20 mouse cellular contexts compared by ENCODE assay signal in genomic region chr8:108583867-108584661, GRCm38 (mm10).
A peak's percentile ranks its signal among the peaks of the same experiment; 100 is the strongest.
DNase-seq lines count a peak whose midpoint lies in the region; ATAC-seq lines count a peak whose summit lies in the region.
"Had no signal": no experiment of that assay in that cellular context is flagged by ENCODE, and none has a peak within 500 bp of the region (broad histone marks: within the 10 kb centered on the region; RNA-seq: fewer than 3 reads in every experiment).

No protein-coding gene starts in this region.

- intact Hi-C loops in heart, postnatal 25 days (cut with DNase I): no loop called here

- no peaks in the 10 kb centered on the region for H3K36me3 ChIP-seq in heart, embryonic 16.5 days (ENCODE audit: control insufficient read depth, insufficient read depth)
- H3K36me3 ChIP-seq in limb, embryonic 12.5 days: no peaks in the 10 kb centered on the region
- H3K36me3 ChIP-seq: embryonic facial prominence, embryonic 13.5 days; midbrain, embryonic 12.5 days had no signal

- no peaks in the 10 kb centered on the region for H3K9me3 ChIP-seq in heart, embryonic 16.5 days (replicated peaks; ENCODE audit: control insufficient read depth, low read length)
- H3K9me3 ChIP-seq in limb, embryonic 12.5 days: no peaks in the 10 kb centered on the region
- H3K9me3 ChIP-seq: embryonic facial prominence, embryonic 13.5 days; midbrain, embryonic 12.5 days had no signal

- H3K4me1 ChIP-seq in heart, embryonic 16.5 days (ENCODE audit: control insufficient read depth, insufficient read depth, low read length): no peaks in the 10 kb centered on the region; the same call in 1 of the 2 replicates
- peaks cover 20% of the 10 kb centered on the region for H3K4me1 ChIP-seq in limb, embryonic 12.5 days (replicated peaks)
- H3K4me1 ChIP-seq: midbrain, embryonic 12.5 days had no signal

- 75% methylated on average over 9 of the region's 9 CpGs for WGBS in heart, embryonic 16.5 days
- 53% methylated on average over 9 of the region's 9 CpGs for WGBS in limb, embryonic 12.5 days

- peak overlapping the region; percentile 39; the same call in 1 of the 2 replicates for H3K27ac ChIP-seq in heart, embryonic 16.5 days (ENCODE audit: low read length)
- H3K27ac ChIP-seq in limb, embryonic 12.5 days: 0 out of 2 replicates have a peak overlapping the region, but pooled peaks have one; percentile 29
- H3K27ac ChIP-seq: embryonic facial prominence, embryonic 13.5 days; macrophage; midbrain, embryonic 12.5 days had no signal

- H3K4me3 ChIP-seq in heart, embryonic 16.5 days (ENCODE audit: low read length): no peak overlapping the region
- no peak overlapping the region for H3K4me3 ChIP-seq in limb, embryonic 12.5 days (replicated peaks)
- H3K4me3 ChIP-seq: embryonic facial prominence, embryonic 13.5 days; midbrain, embryonic 12.5 days had no signal

- H3K9ac ChIP-seq in heart, embryonic 16.5 days (ENCODE audit: low read length): no peak overlapping the region
- H3K9ac ChIP-seq in limb, embryonic 12.5 days (replicated peaks): no peak overlapping the region
- H3K9ac ChIP-seq: embryonic facial prominence, embryonic 13.5 days; midbrain, embryonic 12.5 days had no signal

- no peak; the same call in 1 of the 2 replicates for ATAC-seq in heart, embryonic 16.5 days (replicated peaks; ENCODE audit: extremely low read depth, insufficient read depth, low FRiP score)
- no peak for ATAC-seq in limb, embryonic 12.5 days (ENCODE audit: insufficient number of reproducible peaks, insufficient read depth, low FRiP score, low TSS enrichment, low read depth)
- ATAC-seq in frontal cortex, adult (ENCODE audit: low TSS enrichment): no peak
- ATAC-seq: hindbrain, embryonic 16.5 days had no signal

- no peaks in the 10 kb centered on the region for H3K27me3 ChIP-seq in heart, embryonic 16.5 days (ENCODE audit: control insufficient read depth, insufficient read depth, low read length)
- H3K27me3 ChIP-seq in limb, embryonic 12.5 days: no peaks in the 10 kb centered on the region; the same call in 1 of the 2 replicates
- H3K27me3 ChIP-seq: embryonic facial prominence, embryonic 13.5 days had no signal

- H3K4me2 ChIP-seq in heart, embryonic 16.5 days (ENCODE audit: low read depth, low read length): no peak overlapping the region
- H3K4me2 ChIP-seq in limb, embryonic 12.5 days: no peak overlapping the region
- H3K4me2 ChIP-seq: embryonic facial prominence, embryonic 13.5 days; midbrain, embryonic 12.5 days had no signal

- no peak for DNase-seq in heart, postnatal 25 days (ENCODE audit: low spot score)
- DNase-seq in ovary, adult 18-20 months (ENCODE audit: low spot score): peak; percentile 29
- DNase-seq in ovary, postnatal 10 days (ENCODE audit: low spot score): no peak
- DNase-seq in adrenal gland, postnatal 36 days: peak; percentile 64
- DNase-seq in thymus, postnatal 10 days (ENCODE audit: low spot score in 2 of 2): no peak
- DNase-seq: cerebellum, adult 2 months; gastrocnemius, postnatal 14 days; kidney, adult 2 months; kidney, postnatal 36 days; liver; lung, adult 2 months; spleen, adult 18-20 months; thymus, postnatal 4 days had no signal

Comparison
In these comparisons a context has a peak if more than half of its experiments do, and no peak if none do; other contexts are left out.
1. DNase-seq: peak in ovary, adult 18-20 months (single experiment) and adrenal gland, postnatal 36 days (2 of 2); none in heart, postnatal 25 days (single experiment), ovary, postnatal 10 days (single experiment) and thymus, postnatal 10 days (0 of 2).